Mouse (Mus musculus): ENCODE measurements around the gene Uchl1.

Gene Uchl1

DNA sequence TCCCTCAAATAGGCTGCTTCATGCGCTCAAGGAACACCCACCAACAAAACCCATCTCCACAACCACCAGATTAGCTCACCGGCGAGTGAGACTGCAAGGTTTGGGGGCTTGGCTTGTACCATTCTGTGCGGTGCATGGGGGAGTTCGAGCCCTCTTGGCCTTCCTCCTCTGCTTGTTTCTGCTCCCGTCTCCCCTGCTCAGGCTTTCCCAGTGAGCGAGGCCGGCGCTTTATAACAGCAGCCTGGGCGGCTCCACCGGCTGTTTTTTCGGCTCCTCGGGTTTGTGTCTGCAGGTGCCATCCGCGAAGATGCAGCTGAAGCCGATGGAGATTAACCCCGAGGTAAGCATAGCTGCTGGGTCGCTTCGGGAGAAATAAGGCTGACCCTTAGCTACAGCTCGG, at the start of gene Uchl1:
Gene Uchl1 (plus strand): TSS at position 109 of the 400 bp plus-strand sequence.
- peak; percentile 90 for ATAC-seq (ENCODE audit: insufficient number of reproducible peaks, low FRiP score, low TSS enrichment)

DNA sequence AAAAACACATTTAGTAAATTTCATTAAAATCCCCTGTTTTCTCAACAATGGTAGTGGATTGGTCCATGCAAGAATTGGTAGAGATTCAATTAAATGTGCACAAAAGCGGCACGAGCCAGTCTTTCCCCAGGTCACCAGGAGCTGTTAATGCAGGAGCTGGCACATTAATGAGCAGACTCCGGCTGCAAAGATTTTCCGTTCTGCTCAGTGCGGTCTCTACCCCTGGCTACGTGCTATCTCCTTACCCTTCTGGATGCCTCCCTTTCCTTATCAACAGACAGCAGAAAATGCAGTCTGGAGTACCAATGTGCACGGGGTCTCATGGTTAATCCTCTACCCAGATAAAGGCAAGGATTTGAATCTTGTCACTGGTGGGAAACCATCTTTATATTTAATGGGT, 48.1 kb upstream of the Uchl1 start:
- no peak for ATAC-seq (ENCODE audit: insufficient number of reproducible peaks, low FRiP score, low TSS enrichment)

DNA sequence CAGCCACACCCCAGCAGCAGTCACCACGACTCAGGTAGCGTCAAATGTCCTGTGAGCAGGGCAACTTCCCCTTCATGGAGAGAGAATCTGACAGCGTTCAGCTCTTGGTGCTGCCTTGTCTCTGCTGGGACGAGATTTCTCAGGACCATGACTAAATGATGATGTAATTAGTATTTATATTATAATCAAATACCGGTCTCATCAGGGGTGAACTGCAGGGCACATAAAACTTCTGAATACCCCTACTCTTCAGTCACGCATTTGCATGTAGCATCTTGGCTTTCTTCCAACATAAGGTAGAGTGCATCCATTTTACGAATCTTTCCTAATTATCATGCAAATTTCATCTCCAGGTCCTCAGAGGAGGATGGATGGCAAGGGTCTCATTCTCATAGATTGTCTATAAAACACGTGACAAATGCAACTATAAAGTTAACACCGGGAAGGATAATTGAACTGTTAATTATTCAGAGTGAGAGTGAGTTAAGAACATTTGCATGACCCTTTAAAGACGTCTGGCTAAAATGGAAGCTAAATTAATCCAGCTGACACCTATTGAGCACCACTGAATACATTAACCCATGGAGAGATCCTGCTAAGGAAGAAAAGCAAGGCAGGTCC, 40.3 kb upstream of the Uchl1 start:
- no peak for ATAC-seq (ENCODE audit: insufficient number of reproducible peaks, low FRiP score, low TSS enrichment)

GRCm38 (mm10) chr5:66642156-66642555, 33.7 kb upstream of the Uchl1 start:
- ATAC-seq (ENCODE audit: insufficient number of reproducible peaks, low FRiP score, low TSS enrichment): no peak

GRCm38 (mm10) chr5:66643260-66643659, 32.6 kb upstream of the Uchl1 start:
- ATAC-seq (ENCODE audit: insufficient number of reproducible peaks, low FRiP score, low TSS enrichment): no peak

- no peak for ATAC-seq (ENCODE audit: insufficient number of reproducible peaks, low FRiP score, low TSS enrichment)
Measured at GRCm38 (mm10) chr5:66647504-66647903, 28.4 kb upstream of the Uchl1 start.

DNA sequence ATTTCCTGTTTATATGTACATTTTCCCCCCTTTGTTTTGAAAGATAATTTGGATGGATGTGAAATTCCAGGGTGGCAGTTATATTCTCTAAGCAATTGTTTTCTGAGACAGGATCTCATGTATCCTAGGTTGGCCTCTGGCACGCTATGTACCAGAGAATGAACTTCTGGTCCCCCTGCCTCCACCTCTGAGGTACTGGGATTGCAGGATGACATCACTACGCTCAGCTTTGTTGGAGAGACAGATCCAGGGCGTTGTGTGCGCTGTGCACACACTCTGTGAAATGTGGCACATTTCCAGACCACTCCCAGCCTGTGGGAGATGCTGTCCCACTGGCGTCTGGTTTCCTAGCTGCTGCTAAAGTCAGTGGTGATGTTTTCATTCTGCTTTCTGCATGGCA, 21.7 kb upstream of the Uchl1 start:
- no peak for ATAC-seq (ENCODE audit: insufficient number of reproducible peaks, low FRiP score, low TSS enrichment)

GRCm38 (mm10) chr5:66675189-66675890, 551 bp upstream of the Uchl1 start:
- ATAC-seq (ENCODE audit: insufficient number of reproducible peaks, low FRiP score, low TSS enrichment): no peak

GRCm38 (mm10) chr5:66676457-66677117, 696 bp downstream of the Uchl1 start:
- ATAC-seq (ENCODE audit: insufficient number of reproducible peaks, low FRiP score, low TSS enrichment): peak; percentile 66

DNA sequence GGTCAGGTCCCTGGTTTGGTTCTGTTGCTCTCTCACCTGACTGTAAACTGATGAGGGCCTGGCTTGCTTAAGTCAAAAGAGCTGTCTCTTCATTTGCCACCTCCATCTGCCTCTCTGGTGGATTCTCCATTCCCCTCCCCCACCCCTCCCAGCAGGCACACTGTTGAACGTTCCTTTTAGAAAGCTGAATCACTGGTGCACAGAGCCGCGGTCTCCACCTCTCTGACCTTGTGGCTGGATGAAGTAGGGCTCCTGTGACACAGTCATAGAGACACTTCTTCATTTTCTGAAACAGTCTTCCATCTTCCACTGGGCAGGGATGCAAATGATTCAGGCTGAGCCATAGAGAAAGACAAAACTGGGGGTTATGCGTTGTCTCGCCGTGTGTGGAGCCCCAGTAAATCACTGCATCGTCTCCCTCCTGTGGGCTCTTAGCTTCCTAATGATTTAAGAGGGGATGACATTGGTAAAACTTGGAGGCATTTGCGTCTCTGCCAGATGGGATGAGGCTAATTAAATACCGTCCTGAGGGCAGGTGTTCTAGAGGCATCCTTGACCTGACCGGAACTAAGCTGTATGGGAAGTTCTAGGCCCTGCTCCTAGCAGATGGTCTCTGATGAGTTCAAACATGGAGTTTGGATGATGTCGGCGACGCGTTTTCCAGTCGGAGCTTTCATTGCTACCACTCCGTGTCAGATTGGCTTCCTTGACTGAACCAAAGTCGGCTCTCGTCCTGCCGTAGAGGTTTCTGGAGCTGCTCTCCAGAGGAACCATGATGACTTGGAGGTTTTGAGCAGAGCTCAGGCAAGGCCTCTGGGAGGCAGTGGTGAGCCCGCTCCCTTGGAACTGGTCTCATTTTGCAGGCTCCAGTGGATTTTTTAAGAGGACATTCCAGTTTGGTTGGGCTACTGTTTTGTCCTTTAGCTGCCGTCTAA, 1.8 kb downstream of the Uchl1 start:
- ATAC-seq (ENCODE audit: insufficient number of reproducible peaks, low FRiP score, low TSS enrichment): no peak

- no peak for ATAC-seq (ENCODE audit: insufficient number of reproducible peaks, low FRiP score, low TSS enrichment)
Measured at GRCm38 (mm10) chr5:66679222-66679621, 3.3 kb downstream of the Uchl1 start.

GRCm38 (mm10) chr5:66685930-66686329, 10.0 kb downstream of the Uchl1 start:
- ATAC-seq (ENCODE audit: insufficient number of reproducible peaks, low FRiP score, low TSS enrichment): no peak

DNA sequence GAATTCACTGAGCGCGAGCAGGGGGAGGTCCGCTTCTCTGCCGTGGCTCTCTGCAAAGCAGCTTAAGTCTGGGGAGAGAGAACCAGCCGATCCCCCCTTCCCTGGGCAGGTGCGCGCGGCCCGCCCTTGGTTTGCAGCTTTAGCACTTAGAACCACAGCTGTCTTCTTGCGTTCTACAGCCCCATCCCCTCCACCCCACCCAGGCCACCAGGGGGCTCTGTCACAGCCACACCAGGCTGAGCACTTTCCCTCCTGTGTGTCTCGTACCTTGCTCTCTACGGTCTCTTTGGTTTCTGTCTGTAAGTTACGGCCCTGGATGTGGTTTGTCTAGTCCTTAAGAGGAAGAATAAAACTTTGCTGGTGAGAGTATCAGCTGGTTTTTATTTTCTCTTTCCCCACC, 11.0 kb downstream of the Uchl1 start:
- no peak for ATAC-seq (ENCODE audit: insufficient number of reproducible peaks, low FRiP score, low TSS enrichment)

GRCm38 (mm10) chr5:66687737-66688136, 11.8 kb downstream of the Uchl1 start:
- ATAC-seq (ENCODE audit: insufficient number of reproducible peaks, low FRiP score, low TSS enrichment): no peak

GRCm38 (mm10) chr5:66688286-66688685, 12.4 kb downstream of the Uchl1 start:
- ATAC-seq (ENCODE audit: insufficient number of reproducible peaks, low FRiP score, low TSS enrichment): no peak

DNA sequence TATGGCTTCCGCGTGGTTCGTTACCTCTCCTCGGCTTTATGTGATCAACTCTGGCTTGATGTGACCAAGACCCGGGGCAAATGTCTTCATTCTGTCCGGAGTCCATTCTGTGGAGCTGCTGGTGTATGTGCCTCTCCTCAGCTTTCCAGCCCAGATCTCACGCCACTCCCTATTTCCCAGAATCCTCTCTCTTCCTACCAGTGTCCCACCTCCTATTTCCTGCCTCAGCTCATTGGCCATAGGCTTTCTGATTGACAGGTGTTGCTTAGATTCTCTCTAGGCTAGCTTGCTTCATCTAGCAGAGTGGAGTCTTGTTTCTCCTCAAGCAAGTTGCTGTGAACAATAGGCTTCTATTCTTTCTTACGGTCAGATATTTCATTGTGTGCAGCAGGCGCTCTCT, 13.9 kb downstream of the Uchl1 start:
- ATAC-seq (ENCODE audit: insufficient number of reproducible peaks, low FRiP score, low TSS enrichment): no peak

- ATAC-seq (ENCODE audit: insufficient number of reproducible peaks, low FRiP score, low TSS enrichment): no peak
Measured at GRCm38 (mm10) chr5:66693231-66693630, 17.3 kb downstream of the Uchl1 start.

DNA sequence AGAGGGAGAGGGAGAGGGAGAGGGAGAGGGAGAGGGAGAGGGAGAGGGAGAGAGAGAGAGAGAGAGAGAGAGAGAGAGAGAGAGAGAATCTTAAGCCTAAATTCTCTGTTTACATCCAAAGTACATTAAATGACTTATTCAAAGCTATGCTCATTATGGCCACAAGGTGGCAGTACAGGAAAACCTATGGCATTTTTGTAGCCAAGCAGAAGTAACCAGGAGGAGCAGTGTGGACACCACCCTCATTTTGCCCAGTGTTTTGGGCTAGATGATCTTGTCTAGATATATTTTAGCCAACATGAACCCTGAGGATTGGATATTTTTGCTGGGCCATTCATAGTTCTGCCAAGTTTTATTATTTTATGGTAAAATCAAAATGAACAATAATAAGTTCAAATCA, 21.2 kb downstream of the Uchl1 start:
- peak; percentile 78; the same call in 1 of the 2 replicates for ATAC-seq (ENCODE audit: insufficient number of reproducible peaks, low FRiP score, low TSS enrichment)

DNA sequence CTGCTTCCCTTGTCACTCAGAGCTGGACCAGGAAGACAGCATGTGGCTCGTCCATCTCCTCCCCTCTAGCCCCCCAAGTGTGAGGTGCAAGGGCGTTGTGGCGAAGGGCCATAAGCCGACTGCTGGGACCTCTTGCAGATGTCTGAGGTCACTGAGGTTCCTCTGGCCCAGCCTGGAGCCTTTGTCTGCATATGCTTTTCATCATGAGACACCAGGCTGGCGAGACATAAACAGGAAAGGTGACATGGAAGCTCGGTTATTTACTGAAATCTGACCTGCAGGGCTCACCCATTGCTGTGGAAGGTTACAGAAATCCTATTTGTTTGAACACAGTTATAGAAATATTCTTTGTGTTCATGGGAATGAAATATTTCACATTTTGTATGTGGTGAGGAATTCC, 24.0 kb downstream of the Uchl1 start:
- ATAC-seq (ENCODE audit: insufficient number of reproducible peaks, low FRiP score, low TSS enrichment): no peak

DNA sequence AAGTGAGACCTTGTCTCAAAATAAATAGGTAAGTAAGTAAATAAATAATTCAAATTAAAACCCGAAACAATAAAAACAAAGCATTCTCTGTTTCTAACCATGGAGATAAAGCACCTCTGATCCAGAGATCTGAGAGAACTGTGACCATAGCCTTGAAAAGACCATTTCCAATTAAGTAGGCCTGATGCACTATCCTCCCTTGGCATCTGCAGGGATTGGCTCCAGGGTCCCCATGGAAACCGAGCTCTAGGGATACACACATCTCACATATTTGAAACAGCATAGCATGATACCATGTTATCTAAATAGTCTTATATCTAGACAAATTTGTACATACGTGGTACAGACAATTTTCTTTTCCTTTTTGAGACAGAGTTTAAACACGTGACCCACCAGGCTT, 26.1 kb downstream of the Uchl1 start:
- no peak for ATAC-seq (ENCODE audit: insufficient number of reproducible peaks, low FRiP score, low TSS enrichment)
